Mouse (Mus musculus) ovary, postnatal 36 days (tissue): ENCODE measurements around the gene Miox.

Experiments
- DNase-seq: peaks from one replicate; pipeline ENCODE4 v3.0.0; 2022; ENCODE audit warnings: low spot score, mixed read lengths

Miox gene

DNA sequence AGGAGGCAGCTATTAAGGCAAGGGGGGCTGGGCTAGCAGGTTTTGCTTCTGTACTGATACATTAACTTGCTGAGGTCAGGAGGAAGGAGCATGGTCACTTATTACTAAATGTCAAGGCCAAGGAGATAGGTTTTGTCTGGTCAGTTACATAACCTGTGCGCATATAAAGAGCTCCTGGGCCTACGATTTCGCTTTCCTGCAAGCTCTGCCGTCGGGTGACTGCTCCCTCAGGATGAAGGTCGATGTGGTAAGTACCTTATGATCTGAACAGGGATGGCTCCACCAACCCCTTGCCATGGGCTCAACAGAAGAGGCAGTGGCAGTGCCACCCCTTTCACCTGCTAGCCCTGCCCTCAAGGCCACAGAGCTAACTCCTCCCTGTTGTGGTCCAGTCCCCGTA, at the start of gene Miox:
Miox (plus strand) TSS at position 128 of the 400 bp plus-strand sequence.
- DNase-seq, result no peak

DNA sequence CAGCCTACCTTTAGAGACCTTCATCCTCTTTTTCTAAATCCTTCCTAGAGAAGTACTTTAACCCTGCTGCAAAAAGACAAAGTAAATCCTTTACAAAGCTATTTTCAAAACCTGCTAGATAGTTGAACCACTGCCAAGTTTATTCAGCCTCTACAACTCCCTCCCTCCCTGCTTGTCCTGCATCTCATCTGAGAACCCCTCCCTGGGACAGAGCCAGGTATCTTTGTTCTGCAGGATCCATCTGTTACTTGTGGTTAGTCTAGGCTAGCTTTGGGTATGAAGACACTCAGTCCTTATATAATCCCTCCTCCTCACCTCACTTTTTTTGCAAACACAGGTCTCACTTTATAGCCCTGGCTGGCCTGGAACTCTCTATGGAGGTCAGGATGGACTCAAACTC, 49.2 kb upstream of the Miox start:
- no peak for DNase-seq

- no peak for DNase-seq
These were observed 48.7 kb upstream of the Miox start for GRCm38 (mm10) chr15:89285478-89285877.

DNA sequence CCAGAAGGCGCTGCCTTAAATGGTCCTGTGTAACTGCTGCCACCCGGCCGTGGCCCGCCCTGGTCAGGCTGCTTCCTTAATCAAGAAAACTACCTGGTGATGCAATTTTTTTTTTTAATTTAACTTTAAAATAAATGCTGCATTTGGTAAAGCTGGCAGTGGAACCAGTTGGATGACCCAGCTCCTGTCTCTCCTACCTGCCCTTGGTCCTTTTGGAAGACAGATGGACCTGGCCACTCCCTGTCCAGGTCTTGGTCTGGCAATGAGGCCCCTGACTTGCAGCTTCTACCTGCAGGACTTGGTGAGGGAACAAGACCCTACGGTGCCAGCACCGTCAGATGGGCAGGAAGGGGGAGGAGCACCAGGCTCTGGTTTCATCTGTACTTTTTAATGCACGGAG, 48.1 kb upstream of the Miox start:
- no peak for DNase-seq

DNA sequence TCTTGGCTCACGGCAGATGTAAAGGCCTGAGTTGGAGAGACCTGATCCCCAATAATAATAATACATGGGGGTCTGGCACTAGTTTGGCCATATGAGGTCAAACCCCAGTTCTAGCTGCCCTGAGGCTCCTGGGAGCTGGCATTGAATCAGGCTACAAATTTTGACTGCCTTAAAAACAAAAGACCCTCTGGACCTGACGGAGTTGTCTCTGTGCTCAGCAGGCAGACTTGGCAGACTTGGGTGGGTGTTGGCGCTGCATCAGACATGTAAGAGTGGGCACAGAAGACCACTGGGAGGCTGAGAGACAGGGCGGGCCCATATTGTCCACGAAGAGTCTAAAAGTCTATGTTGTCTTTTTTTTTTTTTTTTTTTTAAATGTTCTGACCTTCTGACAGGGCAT, 47.6 kb upstream of the Miox start:
- DNase-seq, result no peak

- peak; percentile 5 for DNase-seq
These were observed 45.9 kb upstream of the Miox start for GRCm38 (mm10) chr15:89288227-89288767.

GRCm38 (mm10) chr15:89289455-89289854, 44.7 kb upstream of the Miox start:
- no peak for DNase-seq

- no peak for DNase-seq
These were observed 42.7 kb upstream of the Miox start for GRCm38 (mm10) chr15:89291521-89291920.

GRCm38 (mm10) chr15:89292795-89293194, 41.4 kb upstream of the Miox start:
- no peak for DNase-seq

GRCm38 (mm10) chr15:89293778-89294177, 40.4 kb upstream of the Miox start:
- no peak for DNase-seq

DNA sequence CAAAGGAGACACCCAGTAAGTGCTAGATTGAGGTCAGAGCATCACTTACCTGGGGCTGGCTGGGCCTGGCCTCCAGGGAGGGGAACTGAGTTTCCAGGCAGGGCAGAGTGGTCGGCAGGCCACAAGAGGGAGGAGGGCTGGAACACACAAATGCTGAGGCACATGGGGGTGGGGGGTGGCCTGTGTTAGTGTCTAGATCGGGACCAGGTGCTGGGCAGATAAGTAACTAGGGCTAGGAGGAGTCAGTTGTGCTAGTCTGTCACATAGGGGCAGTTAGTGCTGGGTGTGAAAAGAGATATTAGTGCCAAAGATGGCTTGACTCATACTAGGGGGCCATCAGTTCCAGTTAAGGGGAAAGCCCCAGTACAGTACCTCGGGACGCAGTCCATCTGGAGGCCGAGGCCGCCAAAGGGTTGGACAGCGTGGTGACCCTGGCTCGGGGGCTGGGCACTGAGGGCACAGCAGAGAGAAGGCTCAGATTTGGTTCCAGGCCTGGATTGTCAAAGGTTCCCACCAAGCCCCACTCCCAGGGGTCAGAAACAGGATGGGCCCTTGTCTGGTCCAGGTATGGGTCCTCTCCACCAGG, 38.5 kb upstream of the Miox start:
- no peak for DNase-seq

- DNase-seq, result no peak
These were observed 37.7 kb upstream of the Miox start for GRCm38 (mm10) chr15:89296465-89296864.

DNA sequence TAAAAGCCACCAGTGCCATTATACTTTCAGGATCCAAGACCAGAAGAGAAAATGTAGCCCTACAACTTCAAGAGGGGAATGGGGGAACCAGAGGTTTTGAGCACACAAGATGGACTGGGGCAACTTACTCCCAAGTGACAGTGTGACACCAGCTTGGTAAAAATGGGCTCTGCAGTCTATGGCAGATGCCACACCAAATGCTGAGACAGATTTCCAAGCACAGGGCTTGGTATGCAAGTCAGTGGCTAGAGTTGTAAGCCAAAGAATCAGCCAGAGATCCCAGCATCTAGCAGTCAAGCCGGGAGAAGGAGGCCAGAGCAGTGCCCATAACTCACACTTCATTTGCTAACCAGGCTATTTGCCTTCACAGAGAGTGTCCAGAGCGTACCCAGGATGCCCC, 36.5 kb upstream of the Miox start:
- DNase-seq, result no peak

- DNase-seq, result no peak
These were observed 34.0 kb upstream of the Miox start for GRCm38 (mm10) chr15:89300180-89300579.

GRCm38 (mm10) chr15:89300600-89300999, 33.6 kb upstream of the Miox start:
- DNase-seq, result no peak

GRCm38 (mm10) chr15:89305966-89306365, 28.2 kb upstream of the Miox start:
- DNase-seq, result no peak

- DNase-seq, result no peak
These were observed 26.7 kb upstream of the Miox start for GRCm38 (mm10) chr15:89307461-89307860.

GRCm38 (mm10) chr15:89308406-89309139, 25.6 kb upstream of the Miox start:
- DNase-seq, result no peak

GRCm38 (mm10) chr15:89309962-89310498, 24.2 kb upstream of the Miox start:
- DNase-seq, result peak; percentile 22

DNA sequence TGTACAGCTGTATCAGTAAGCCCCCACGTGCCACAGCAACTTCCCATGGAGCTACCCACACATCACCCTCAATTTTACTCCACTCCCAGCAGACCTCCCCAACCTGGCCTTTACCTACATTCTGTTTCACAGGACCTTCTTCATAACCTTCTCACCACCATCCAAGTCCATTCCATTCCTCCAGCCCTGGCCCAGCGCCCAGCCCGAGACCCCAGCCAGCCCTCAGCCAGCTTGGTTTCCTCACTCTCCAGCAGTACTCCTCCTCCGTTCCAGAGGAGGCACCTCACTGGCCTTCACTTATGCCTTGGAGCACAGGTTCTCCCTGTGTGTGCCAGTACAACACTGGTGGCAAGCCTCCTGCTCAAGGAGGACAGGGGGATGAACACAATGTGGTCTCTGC, 20.8 kb upstream of the Miox start:
- DNase-seq, result peak; percentile 13

GRCm38 (mm10) chr15:89314107-89314506, 20.1 kb upstream of the Miox start:
- DNase-seq, result no peak

DNA sequence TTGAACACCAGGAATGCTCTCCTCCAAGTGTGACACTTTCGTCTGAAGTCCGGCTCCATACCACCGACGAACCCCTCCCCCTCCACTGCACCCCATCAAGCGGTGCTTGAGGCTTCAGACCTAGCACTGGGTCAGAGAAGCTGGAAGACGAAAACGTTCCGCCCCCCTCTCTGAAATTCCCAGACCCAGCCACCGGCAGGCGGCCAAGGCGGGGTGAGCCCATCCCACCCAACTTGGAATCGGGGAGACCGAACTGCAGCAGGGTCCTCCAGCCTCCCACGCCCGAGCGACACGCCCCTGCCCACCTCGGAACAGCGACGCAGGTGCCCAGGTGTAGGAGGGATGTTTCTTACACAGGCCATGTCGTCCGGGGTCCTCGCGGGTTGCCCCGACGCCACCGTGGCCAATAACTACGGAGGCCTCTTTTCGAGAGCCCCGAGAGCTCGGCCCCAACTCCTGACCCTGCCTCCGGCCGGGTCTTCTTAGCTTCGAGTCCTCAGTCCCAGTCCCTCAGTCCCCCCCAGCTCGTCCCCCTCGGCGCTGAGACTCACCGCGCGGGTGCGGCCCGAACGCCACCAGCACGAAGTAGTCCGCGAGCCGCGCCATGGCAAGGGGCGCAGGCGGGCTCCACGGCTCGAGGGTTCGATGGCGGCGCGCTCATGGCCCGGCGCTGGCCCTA, 19.5 kb upstream of the Miox start:
- peak; percentile 37 for DNase-seq
